Mouse (Mus musculus) heart, postnatal 0 days (tissue): ENCODE data around the gene Spats2l.

ENCODE experiments used
- CTCF ChIP-seq: IDR thresholded peaks from 2 replicates; pipeline ENCODE4 v1.5.1; 2016; ENCODE audit warnings: antibody characterized with exemption, control low read depth, low read depth
- EP300 ChIP-seq: IDR thresholded peaks from 2 replicates; pipeline ENCODE4 v1.6.1; 2016; ENCODE audit warnings: antibody characterized with exemption, low read depth

DNA sequence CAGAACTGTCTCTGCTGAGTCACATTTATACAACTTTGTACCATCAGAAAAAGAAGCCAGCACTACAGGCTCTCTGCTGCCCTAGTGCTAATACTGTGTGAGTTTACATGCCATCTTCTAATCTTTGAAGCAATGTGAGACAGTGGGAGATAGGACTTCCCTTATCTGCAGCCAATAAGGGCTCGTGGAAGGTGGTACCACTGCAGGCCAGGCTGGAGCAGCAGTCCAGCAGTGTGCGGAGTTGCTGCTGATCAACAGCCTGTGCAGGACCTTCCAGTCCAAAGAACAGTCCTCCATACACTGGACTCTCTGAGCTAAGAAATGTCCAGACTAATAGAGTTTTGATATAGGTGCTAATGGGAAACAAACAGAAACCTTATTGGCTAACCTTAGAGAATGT is 59.2 kb downstream of the Spats2l start:
- no peak for TF ChIP-seq CTCF
- TF ChIP-seq EP300: no peak
